Mouse (Mus musculus): ENCODE measurements around the gene Baiap2l1.

DNA sequence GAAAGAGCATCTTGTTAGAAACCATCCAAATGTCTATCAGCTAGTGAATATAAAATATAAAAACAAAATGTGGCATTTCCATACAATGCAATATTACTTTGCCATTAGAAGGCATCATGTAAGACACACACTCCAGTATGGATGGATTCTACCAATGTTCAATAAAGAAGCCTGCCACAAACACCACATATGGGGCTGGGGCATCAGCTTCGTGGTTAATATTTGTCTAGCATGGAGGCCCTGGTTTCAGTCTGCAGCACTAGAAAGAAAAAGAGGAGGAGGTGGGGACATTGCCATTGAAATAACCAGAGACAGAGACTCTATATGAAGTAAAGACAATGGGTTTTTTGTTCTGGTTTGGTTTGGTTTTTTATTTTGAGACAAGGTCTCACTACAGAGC is 19.1 kb downstream of the Baiap2l1 start:
- TF ChIP-seq POLR2AphosphoS2 (IDR thresholded peaks at IDR 0.05; ENCODE audit: insufficient read length, low read depth): no peak
- TF ChIP-seq POLR2A (IDR thresholded peaks at IDR 0.05; ENCODE audit: insufficient read length, low read depth): no peak
- no peak for TF ChIP-seq E2F4 (IDR thresholded peaks at IDR 0.05; ENCODE audit: insufficient read depth)
- TF ChIP-seq CEBPB (IDR thresholded peaks at IDR 0.05; ENCODE audit: insufficient read depth, poor library complexity, severe bottlenecking): no peak
- no peak for TF ChIP-seq USF1 (IDR thresholded peaks at IDR 0.05; ENCODE audit: low read depth)
- no peak for TF ChIP-seq MAX (IDR thresholded peaks at IDR 0.05; ENCODE audit: low read depth)
- no peak for TF ChIP-seq MYOG (IDR thresholded peaks at IDR 0.05; ENCODE audit: control insufficient read depth in 1 of 3, insufficient read depth in 1 of 3, insufficient read length in 2 of 3, low read depth in 2 of 3)
- no peak for TF ChIP-seq REST (IDR thresholded peaks at IDR 0.05; ENCODE audit: insufficient read depth, insufficient read length)

Measured in myocyte (in vitro differentiated cells).